ENCODE assay signal across 12 mouse cellular contexts in the genomic region with DNA sequence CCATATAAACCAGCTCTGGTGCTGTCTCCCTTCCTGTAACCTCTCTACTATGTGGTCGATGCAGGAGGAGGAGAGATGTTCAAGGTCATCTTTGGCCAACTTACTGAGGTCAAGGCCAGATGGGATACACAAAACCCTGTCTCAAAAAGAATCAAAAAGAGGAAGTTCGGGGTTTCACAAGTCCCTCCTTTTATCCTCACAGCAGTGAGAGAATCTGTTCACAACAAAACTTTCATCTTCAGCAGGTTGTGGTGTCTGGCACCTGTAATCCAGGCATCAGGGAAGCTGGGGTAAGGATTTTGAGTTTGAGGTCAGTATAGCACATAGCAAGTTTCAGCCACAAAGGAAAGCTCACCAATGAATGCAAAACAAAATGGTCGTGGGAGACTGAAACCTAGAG. TPM values are rescaled to one million over a fixed set of nuclear protein-coding genes. Genes with fewer than 3 reads are reported as not detected.
DNase-seq lines count a peak whose midpoint lies in the region; ATAC-seq and TF ChIP-seq lines count a peak whose summit lies in the region.
"Had no signal": no experiment of that assay in that cellular context is flagged by ENCODE, and none has a peak within 500 bp of the region (broad histone marks: within the 10 kb centered on the region; RNA-seq: fewer than 3 reads in every experiment).

No protein-coding gene starts in this region.

- no peaks in the 10 kb centered on the region for H3K27me3 ChIP-seq in CH12.LX (replicated peaks)
- H3K27me3 ChIP-seq in liver, postnatal 0 days (ENCODE audit: insufficient read depth, low read length) = no peaks in the 10 kb centered on the region
- H3K27me3 ChIP-seq: forebrain, embryonic 12.5 days; lung, embryonic 15.5 days had no signal

- WGBS in liver, postnatal 0 days (ENCODE audit: insufficient replicate concordance) = 25% methylated on average over 3 of the region's 3 CpGs

- H3K9me3 ChIP-seq in CH12.LX (replicated peaks; ENCODE audit: low read length) = no peaks in the 10 kb centered on the region
- no peaks in the 10 kb centered on the region for H3K9me3 ChIP-seq in liver, postnatal 0 days (ENCODE audit: low read length)
- H3K9me3 ChIP-seq: forebrain, embryonic 12.5 days; lung, embryonic 15.5 days had no signal

- TF ChIP-seq CTCF in CH12.LX (conservative IDR thresholded peaks at IDR 0.05 in 1 of 2, IDR thresholded peaks at IDR 0.05 in 1 of 2; ENCODE audit: low read depth in 2 of 2, low read length in 2 of 2) = no peak
- TF ChIP-seq CTCF in liver, postnatal 0 days (IDR thresholded peaks at IDR 0.05; ENCODE audit: low read depth) = no peak

- peak overlapping the region; percentile 52; the same call in 1 of the 2 replicates for H3K27ac ChIP-seq in CH12.LX (ENCODE audit: insufficient read depth, low read depth)
- H3K27ac ChIP-seq in liver, postnatal 0 days (ENCODE audit: low read depth) = peak overlapping the region; percentile 99
- H3K27ac ChIP-seq: forebrain, embryonic 12.5 days had no signal

- 0 out of 2 replicates have a peak, but pooled peaks have one; percentile 18 for TF ChIP-seq POLR2A in CH12.LX (IDR thresholded peaks at IDR 0.05; ENCODE audit: low read depth, low read length)

- peaks cover 14 to 40% of the 10 kb centered on the region in 2 experiments for H3K4me1 ChIP-seq in CH12.LX (ENCODE audit: control insufficient read depth in 1 of 2, insufficient read depth in 2 of 2)
- H3K4me1 ChIP-seq in liver, postnatal 0 days (ENCODE audit: insufficient read depth) = peaks cover 36% of the 10 kb centered on the region

- peak; percentile 20 for DNase-seq in lung, postnatal 36 days
- no peak for DNase-seq in lung, adult 18-20 months
- DNase-seq in CH12.LX (ENCODE audit: extremely low read depth) = peak; percentile 71
- peak; percentile 15 for DNase-seq in liver, postnatal 0 days
- DNase-seq in left cerebral cortex, postnatal 10 days (ENCODE audit: extremely low spot score in 1 of 2, low spot score in 2 of 2) = no peak
- no peak for DNase-seq in urinary bladder, postnatal 36 days (ENCODE audit: low spot score in 2 of 2)
- DNase-seq: adrenal gland, postnatal 10 days; heart, adult 2 months; kidney, adult 18-20 months had no signal

- peaks cover 0 to 8% of the 10 kb centered on the region in 2 experiments for H3K36me3 ChIP-seq in CH12.LX (replicated peaks in 1 of 2; ENCODE audit: control insufficient read depth in 1 of 2, insufficient read depth in 1 of 2, low read length in 1 of 2)
- H3K36me3 ChIP-seq in liver, postnatal 0 days (replicated peaks; ENCODE audit: insufficient read depth, low read length) = 0 out of 2 replicates have a peak, but pooled peaks cover 4% of the 10 kb centered on the region
- H3K36me3 ChIP-seq: forebrain, embryonic 12.5 days; lung, embryonic 15.5 days had no signal

- H3K9ac ChIP-seq in CH12.LX (ENCODE audit: insufficient read depth, low read depth) = 0 out of 2 replicates have a peak overlapping the region, but pooled peaks have one; percentile 65
- no peak overlapping the region; the same call in 1 of the 2 replicates for H3K9ac ChIP-seq in liver, postnatal 0 days (replicated peaks)
- H3K9ac ChIP-seq: forebrain, embryonic 12.5 days had no signal

- intact Hi-C loops in left cerebral cortex, postnatal 10 days (cut with DNase I) = no loop called here

- peak; percentile 17 for ATAC-seq in granulocyte monocyte progenitor cell, adult 5-6 weeks (replicated peaks; ENCODE audit: poor library complexity, severe bottlenecking)
- no peak for ATAC-seq in liver, postnatal 0 days

- in situ Hi-C loops in CH12.LX (cut with MboI; ENCODE audit: low pct_ligation_motif_present, low pct_unique_long_range_greater_than_20kb, low sequenced_read_pairs) = loop anchor here (5.0 kb wide), 1 partner anchor 118 kb away; no protein-coding TSS in a partner anchor

- dilution Hi-C loops in CH12.LX (cut with MboI; ENCODE audit: extremely low pct_ligation_motif_present, extremely low pct_unique_long_range_greater_than_20kb, low sequenced_read_pairs) = no loop called here

- H3K4me3 ChIP-seq in CH12.LX (replicated peaks in 1 of 3; ENCODE audit: low read depth in 2 of 3, low read length in 2 of 3, poor library complexity in 1 of 3) = peak overlapping the region in 1 of 3 experiments; percentile 87
- H3K4me3 ChIP-seq in liver, postnatal 0 days (ENCODE audit: low read depth, low read length) = no peak overlapping the region
- H3K4me3 ChIP-seq: heart, adult 2 months had no signal

- TF ChIP-seq RAD21 in CH12.LX (IDR thresholded peaks at IDR 0.05; ENCODE audit: low read depth, low read length) = no peak

- TF ChIP-seq EP300 in CH12.LX (IDR thresholded peaks at IDR 0.05; ENCODE audit: low read length) = peak; percentile 64; the same call in 1 of the 2 replicates
- TF ChIP-seq EP300 in liver, postnatal 0 days (IDR thresholded peaks at IDR 0.05; ENCODE audit: low read depth) = no peak

- peaks cover 32% of the 10 kb centered on the region for H3K79me2 ChIP-seq in CH12.LX (replicated peaks; ENCODE audit: control insufficient read depth, extremely low read depth, insufficient read depth, poor library complexity, severe bottlenecking)

- H3K4me2 ChIP-seq in CH12.LX (ENCODE audit: insufficient read depth, low read depth, poor library complexity, severe bottlenecking) = peak overlapping the region; percentile 97
- H3K4me2 ChIP-seq in liver, postnatal 0 days (ENCODE audit: low read depth, low read length) = peak overlapping the region; percentile 91

TF ChIP-seq in CH12.LX, 34 proteins besides CTCF, POLR2A, EP300 and RAD21:
- TF ChIP-seq BHLHE40 (IDR thresholded peaks at IDR 0.05; ENCODE audit: low read depth, low read length) (peak; percentile 60; the same call in 1 of the 2 replicates), TBP (conservative IDR thresholded peaks at IDR 0.05; ENCODE audit: low read depth, low read length) (peak; percentile 46; the same call in 1 of the 2 replicates), ETS1 (conservative IDR thresholded peaks at IDR 0.05; ENCODE audit: low read depth, low read length) (peak; percentile 39; the same call in 1 of the 2 replicates), ZMIZ1 (IDR thresholded peaks at IDR 0.05; ENCODE audit: low read depth, low read length) (no peak), MAFK (IDR thresholded peaks at IDR 0.05; ENCODE audit: insufficient replicate concordance, low read length) (peak; percentile 61; the same call in 1 of the 2 replicates), SIN3A (IDR thresholded peaks at IDR 0.05; ENCODE audit: low read length) (peak; percentile 75), MYC (IDR thresholded peaks at IDR 0.05; ENCODE audit: low read depth, low read length) (no peak), HCFC1 (IDR thresholded peaks at IDR 0.05; ENCODE audit: low read depth, low read length) (no peak), KAT2A (IDR thresholded peaks at IDR 0.05; ENCODE audit: insufficient replicate concordance, low read length) (no peak), IRF4 (IDR thresholded peaks at IDR 0.05; ENCODE audit: low read depth, low read length) (peak; percentile 77), JUN (IDR thresholded peaks at IDR 0.05; ENCODE audit: insufficient read depth, low read depth, low read length) (0 out of 2 replicates have a peak, but pooled peaks have one; percentile 1), MEF2A (IDR thresholded peaks at IDR 0.05; ENCODE audit: borderline replicate concordance, low read depth, low read length) (peak; percentile 53; the same call in 1 of the 2 replicates)

RNA-seq across cellular contexts. Expression of a gene that starts 1.7 kb away (rescaled TPM):
- total RNA-seq in CH12.LX (2012; rRNA removed) (34.9 and 35.8 TPM in 2 replicates), CH12.LX (2014; rRNA removed) (35.5 and 41.6 TPM in 2 replicates)
- polyA plus RNA-seq in CH12.LX (2012; ENCODE audit: insufficient read length, low read depth) = 87.1 and 104 TPM in 2 replicates
- total RNA-seq in granulocyte monocyte progenitor cell, adult 5-6 weeks (2014; fragmentation: Nextera tagmentation) = 130 and 131 TPM in 2 replicates
- 125 and 149 TPM in 2 replicates for total RNA-seq in granulocyte monocyte progenitor cell, adult 5-6 weeks (2017)
- polyA plus RNA-seq in liver, postnatal 0 days (2015; fragmentation: Nextera tagmentation; extraction: Ambion mirVana) = 9.6 and 10.1 TPM in 2 replicates
- 10 to 100 TPM; 77.2 to 80.2 TPM for total RNA-seq in left cerebral cortex, postnatal 10 days (2021)

RNA-seq across cellular contexts. Expression of a gene that starts 53.9 kb away (rescaled TPM):
- total RNA-seq in CH12.LX (2012; rRNA removed) (1.2 and 1.8 TPM in 2 replicates), CH12.LX (2014; rRNA removed) (1.1 and 1.6 TPM in 2 replicates)
- 1.2 and 1.8 TPM in 2 replicates for polyA plus RNA-seq in CH12.LX (2012; ENCODE audit: insufficient read length, low read depth)
- 0.34 and 4.1 TPM in 2 replicates for total RNA-seq in granulocyte monocyte progenitor cell, adult 5-6 weeks (2014; fragmentation: Nextera tagmentation)
- total RNA-seq in granulocyte monocyte progenitor cell, adult 5-6 weeks (2017) = 0.90 and 1.3 TPM in 2 replicates
- polyA plus RNA-seq in liver, postnatal 0 days (2015; fragmentation: Nextera tagmentation; extraction: Ambion mirVana) = 0.09 and 0.53 TPM in 2 replicates
- total RNA-seq in left cerebral cortex, postnatal 10 days (2021) = 1 to 10 TPM; 4.4 to 4.5 TPM

RNA-seq across cellular contexts. Expression of a gene that starts 54.2 kb away (rescaled TPM):
- total RNA-seq in CH12.LX (2012; rRNA removed) (4.4 and 4.8 TPM in 2 replicates), CH12.LX (2014; rRNA removed) (3.0 and 3.5 TPM in 2 replicates)
- polyA plus RNA-seq in CH12.LX (2012; ENCODE audit: insufficient read length, low read depth) = 10.1 and 10.2 TPM in 2 replicates
- 14.8 and 16.0 TPM in 2 replicates for total RNA-seq in granulocyte monocyte progenitor cell, adult 5-6 weeks (2014; fragmentation: Nextera tagmentation)
- total RNA-seq in granulocyte monocyte progenitor cell, adult 5-6 weeks (2017) = 9.5 and 9.6 TPM in 2 replicates
- polyA plus RNA-seq in liver, postnatal 0 days (2015; fragmentation: Nextera tagmentation; extraction: Ambion mirVana) = 1.4 and 1.5 TPM in 2 replicates
- total RNA-seq in left cerebral cortex, postnatal 10 days (2021) = 10 to 100 TPM; 37.6 to 45.2 TPM

Comparison
In these comparisons a context has a peak if more than half of its experiments do, and no peak if none do; other contexts are left out.
1. DNase-seq: peak in lung, postnatal 36 days (single experiment), CH12.LX (single experiment) and liver, postnatal 0 days (single experiment); none in lung, adult 18-20 months (0 of 2), left cerebral cortex, postnatal 10 days (0 of 2) and urinary bladder, postnatal 36 days (0 of 2).